Mouse (Mus musculus) MEL (cell line): Measurements from ENCODE around the gene Crip2. TPM values are rescaled to one million over a fixed set of nuclear protein-coding genes. Genes with fewer than 3 reads are reported as not detected.

Experiments
- DNase-seq: peaks from one replicate; pipeline ENCODE4 v3.0.0; 2011; ENCODE audit warnings: low read depth, low spot score
- H3K27ac ChIP-seq: 2 replicates; pipeline ENCODE4 v1.5.1; 2012; ENCODE audit warnings: low read depth, mild to moderate bottlenecking, control low read depth, low read length, moderate library complexity; ENCODE audit not compliant: control insufficient read depth
- H3K27me3 ChIP-seq, 2 experiments: fragments of 150-350 bp in 1 of 2; sonication (generic) in 1 of 2; 2 replicates each; pipeline ENCODE4 v1.6.1; 2012; ENCODE audit warnings: low read length in 2 of 2, mild to moderate bottlenecking in 2 of 2, improper control_type of control experiment in 1 of 2, moderate library complexity in 1 of 2; ENCODE audit not compliant: insufficient read depth in 2 of 2, control insufficient read depth in 1 of 2
- H3K36me3 ChIP-seq, 2 experiments: 2 replicates each; pipeline ENCODE4 v1.6.1; 2012 to 2014; ENCODE audit warnings: low read length in 2 of 2, improper control_type of control experiment in 1 of 2, inconsistent platforms in 1 of 2, mild to moderate bottlenecking in 1 of 2; ENCODE audit not compliant: insufficient read depth in 2 of 2, control insufficient read depth in 1 of 2
- H3K4me1 ChIP-seq, 2 experiments: fragments of 150-350 bp in 1 of 2; sonication (generic) in 1 of 2; 2 replicates each; pipeline ENCODE4 v1.6.1; 2012; ENCODE audit warnings: low read length in 2 of 2, improper control_type of control experiment in 1 of 2, mild to moderate bottlenecking in 1 of 2; ENCODE audit not compliant: insufficient read depth in 2 of 2, control insufficient read depth in 1 of 2
- H3K4me3 ChIP-seq, 2 experiments: fragments of 150-350 bp in 1 of 2; sonication (generic) in 1 of 2; 2 replicates each; pipeline ENCODE4 v1.5.1; 2012; ENCODE audit warnings: low read depth in 2 of 2, low read length in 2 of 2, mild to moderate bottlenecking in 2 of 2, moderate library complexity in 2 of 2, control low read depth in 1 of 2, improper control_type of control experiment in 1 of 2; ENCODE audit not compliant: control insufficient read depth in 1 of 2, insufficient read depth in 1 of 2
- H3K79me2 ChIP-seq: 2 replicates; pipeline ENCODE4 v1.6.1; 2012; ENCODE audit warnings: mild to moderate bottlenecking, low read length, moderate library complexity; ENCODE audit not compliant: control insufficient read depth, poor library complexity, insufficient read depth
- H3K9ac ChIP-seq: 2 replicates; pipeline ENCODE4 v1.6.1; 2012; ENCODE audit warnings: low read depth, mild to moderate bottlenecking, control low read depth, low read length, moderate library complexity; ENCODE audit not compliant: control insufficient read depth, poor library complexity, severe bottlenecking
- H3K9me3 ChIP-seq: fragments of 150-350 bp; sonication (generic); replicated peaks from 2 replicates; pipeline ENCODE4 v1.6.1; 2012; ENCODE audit warnings: mild to moderate bottlenecking, low read length, improper control_type of control experiment, moderate library complexity; ENCODE audit not compliant: insufficient read depth
- ELF1 ChIP-seq: IDR thresholded peaks from 2 replicates; pipeline ENCODE4 v1.6.1; 2014; ENCODE audit warnings: low read depth, mild to moderate bottlenecking, inconsistent platforms, low read length, improper control_type of control experiment, moderate library complexity
- GABPA ChIP-seq: IDR thresholded peaks from 2 replicates; pipeline ENCODE4 v1.6.1; 2012; ENCODE audit warnings: low read depth, mild to moderate bottlenecking, inconsistent platforms, low read length, improper control_type of control experiment, moderate library complexity
- KAT2A ChIP-seq: conservative IDR thresholded peaks from 2 replicates; pipeline ENCODE4 v1.6.1; 2012; ENCODE audit warnings: low read depth, low read length, improper control_type of control experiment, inconsistent platforms
- MAFK ChIP-seq: IDR thresholded peaks from 2 replicates; pipeline ENCODE4 v1.6.1; 2011; ENCODE audit warnings: low read depth, mild to moderate bottlenecking, low read length, improper control_type of control experiment, borderline replicate concordance
- MAX ChIP-seq: IDR thresholded peaks from 2 replicates; pipeline ENCODE4 v1.6.1; 2011; ENCODE audit warnings: low read length, improper control_type of control experiment
- MAZ ChIP-seq: IDR thresholded peaks from 2 replicates; pipeline ENCODE4 v1.6.1; 2012; ENCODE audit warnings: low read depth, mild to moderate bottlenecking, inconsistent platforms, low read length, improper control_type of control experiment
- MYB ChIP-seq: IDR thresholded peaks from 2 replicates; pipeline ENCODE4 v1.6.1; 2011; ENCODE audit warnings: mild to moderate bottlenecking, low read depth, low read length, improper control_type of control experiment
- MYC ChIP-seq: IDR thresholded peaks from 2 replicates; pipeline ENCODE4 v1.6.1; 2011; ENCODE audit warnings: low read depth, mild to moderate bottlenecking, low read length, improper control_type of control experiment, moderate library complexity
- POLR2A ChIP-seq, 2 experiments: IDR thresholded peaks; 2 replicates each; pipeline ENCODE4 v1.6.1; 2011 to 2012; ENCODE audit warnings: low read length in 2 of 2, mild to moderate bottlenecking in 2 of 2, control low read depth in 1 of 2, improper control_type of control experiment in 1 of 2, low read depth in 1 of 2, moderate library complexity in 1 of 2; ENCODE audit not compliant: control insufficient read depth in 1 of 2, insufficient read depth in 1 of 2, poor library complexity in 1 of 2
- RCOR1 ChIP-seq: IDR thresholded peaks from 2 replicates; pipeline ENCODE4 v1.6.1; 2012; ENCODE audit warnings: low read depth, mild to moderate bottlenecking, inconsistent platforms, low read length, improper control_type of control experiment
- SIN3A ChIP-seq: IDR thresholded peaks from 2 replicates; pipeline ENCODE4 v1.6.1; 2012; ENCODE audit warnings: low read length, improper control_type of control experiment, inconsistent platforms
- TBP ChIP-seq: IDR thresholded peaks from 2 replicates; pipeline ENCODE4 v1.8.0; 2011; ENCODE audit warnings: low read depth, low read length, improper control_type of control experiment
- USF2 ChIP-seq, 2 experiments: IDR thresholded peaks; 2 replicates each; pipeline ENCODE4 v1.6.1; 2011 to 2012; ENCODE audit warnings: improper control_type of control experiment in 2 of 2, low read length in 2 of 2, borderline replicate concordance in 1 of 2, inconsistent platforms in 1 of 2, low read depth in 1 of 2, mild to moderate bottlenecking in 1 of 2; ENCODE audit not compliant: insufficient read depth in 1 of 2
- ZMIZ1 ChIP-seq: IDR thresholded peaks from 2 replicates; pipeline ENCODE4 v1.6.1; 2012; ENCODE audit warnings: low read depth, mild to moderate bottlenecking, inconsistent platforms, low read length, improper control_type of control experiment, moderate library complexity
- polyA plus RNA-seq, 2 experiments: library from polyadenylated mRNA; stranded (reverse) in 1 of 2; unstranded in 1 of 2; fragments of >175 nt in 1 of 2; fragments of >200 nt in 1 of 2; gene quantifications; 2 replicates each; pipeline versions ENCODE4 v1.2.1 to v1.2.4; 2012; ENCODE audit warnings: low replicate concordance in 2 of 2, low read depth in 1 of 2; ENCODE audit not compliant: insufficient read length in 2 of 2, insufficient read depth in 1 of 2, missing spikeins in 1 of 2
- total RNA-seq: library from RNA; depleted of rRNA; stranded (reverse); fragments of 300-350 nt; gene quantifications from 2 replicates; pipeline ENCODE4 v1.2.3, GENCODE M21; 2012

Crip2 gene
- total and polyA plus RNA-seq, 3 experiments: 65.2 to 261 TPM; not detected in 1

- TF ChIP-seq TBP (0 out of 2 replicates have a peak, but pooled peaks have one; percentile 43), MYC (no peak), MAZ (no peak), ELF1 (no peak), SIN3A (no peak), USF2 (IDR thresholded peaks at IDR 0.05; ENCODE audit: borderline replicate concordance in 1 of 2, insufficient read depth in 1 of 2, low read depth in 1 of 2, low read length in 2 of 2) (no peak), POLR2A (IDR thresholded peaks at IDR 0.05; ENCODE audit: control insufficient read depth in 1 of 2, insufficient read depth in 1 of 2, low read depth in 1 of 2, low read length in 2 of 2, poor library complexity in 1 of 2) (peak in 1 of 2 experiments; percentile 5; a peak in 1 of 4 replicates), KAT2A (no peak), RCOR1 (no peak), GABPA (no peak), ZMIZ1 (no peak)
- no peaks in the 10 kb centered on the region for H3K9me3 ChIP-seq
- H3K36me3 ChIP-seq: peaks cover 2 to 18% of the 10 kb centered on the region in 2 experiments
- H3K4me1 ChIP-seq: peaks cover 11 to 31% of the 10 kb centered on the region in 2 experiments; a peak in 3 of 4 replicates
- peak overlapping the region; percentile 72 to 95 for H3K4me3 ChIP-seq
- H3K27me3 ChIP-seq: peaks cover 1 to 3% of the 10 kb centered on the region in 2 experiments; a peak in 1 of 4 replicates
- peak overlapping the region; percentile 95 for H3K9ac ChIP-seq
- DNase-seq: peak; percentile 70
- peaks cover 56% of the 10 kb centered on the region for H3K79me2 ChIP-seq
- peak overlapping the region; percentile 61 for H3K27ac ChIP-seq
Observed at GRCm38 (mm10) chr12:113098530-113099151, 41.4 kb upstream of the Crip2 start.

GRCm38 (mm10) chr12:113099470-113100237 lies 40.4 kb upstream of the Crip2 start:
- peak; percentile 57 for DNase-seq
- H3K36me3 ChIP-seq: peaks cover 2 to 18% of the 10 kb centered on the region in 2 experiments

More at GRCm38 (mm10) chr12:113099470-113100237, 40.4 kb upstream of the Crip2 start:
- Histone ChIP-seq H3K9me3 (no peaks in the 10 kb centered on the region), H3K27ac (peak overlapping the region; percentile 61), H3K27me3 (peaks cover 1 to 3% of the 10 kb centered on the region in 2 experiments; a peak in 1 of 4 replicates), H3K9ac (peak overlapping the region; percentile 95), H3K4me1 (peaks cover 11 to 34% of the 10 kb centered on the region in 2 experiments; a peak in 3 of 4 replicates), H3K79me2 (peaks cover 66% of the 10 kb centered on the region), H3K4me3 (peak overlapping the region; percentile 72 to 95)
- TF ChIP-seq MAFK (no peak), USF2 (IDR thresholded peaks at IDR 0.05; ENCODE audit: borderline replicate concordance in 1 of 2, insufficient read depth in 1 of 2, low read depth in 1 of 2, low read length in 2 of 2) (no peak), MAX (no peak), MYB (no peak)
